Mouse (Mus musculus): ENCODE data around the gene Slc10a1. TPM values are rescaled to one million over a fixed set of nuclear protein-coding genes. Genes with fewer than 3 reads are reported as not detected.

Slc10a1 gene
- polyA plus RNA-seq, 1 experiment from 2014 or later = 0.66 TPM

- Histone ChIP-seq H3K9me3 (ENCODE audit: control insufficient read depth, low read length) (no peaks in the 10 kb centered on the region), H3K27ac (ENCODE audit: low read depth, low read length) (no peak overlapping the region), H3K4me2 (ENCODE audit: low read depth, low read length) (no peak overlapping the region), H3K27me3 (ENCODE audit: control insufficient read depth, insufficient read depth, low read length) (no peaks in the 10 kb centered on the region), H3K4me1 (ENCODE audit: control insufficient read depth, insufficient read depth, low read length) (no peaks in the 10 kb centered on the region), H3K4me3 (ENCODE audit: low read depth, low read length) (no peak overlapping the region), H3K9ac (replicated peaks; ENCODE audit: low read depth, low read length) (no peak overlapping the region), H3K36me3 (ENCODE audit: control insufficient read depth, insufficient read depth, low read length) (no peaks in the 10 kb centered on the region)
- WGBS = 90% methylated on average over 4 of the region's 4 CpGs
- no peak for ATAC-seq (ENCODE audit: low read depth)
These were observed 42.0 kb downstream of the Slc10a1 start for GRCm38 (mm10) chr12:80926550-80926949.

GRCm38 (mm10) chr12:80925919-80926318 lies 42.6 kb downstream of the Slc10a1 start:
- Histone ChIP-seq H3K36me3 (ENCODE audit: control insufficient read depth, insufficient read depth, low read length) (no peaks in the 10 kb centered on the region), H3K9me3 (ENCODE audit: control insufficient read depth, low read length) (no peaks in the 10 kb centered on the region), H3K4me3 (ENCODE audit: low read depth, low read length) (no peak overlapping the region), H3K9ac (replicated peaks; ENCODE audit: low read depth, low read length) (no peak overlapping the region), H3K4me2 (ENCODE audit: low read depth, low read length) (no peak overlapping the region), H3K27me3 (ENCODE audit: control insufficient read depth, insufficient read depth, low read length) (no peaks in the 10 kb centered on the region), H3K27ac (ENCODE audit: low read depth, low read length) (no peak overlapping the region), H3K4me1 (ENCODE audit: control insufficient read depth, insufficient read depth, low read length) (no peaks in the 10 kb centered on the region)
- WGBS = 46% methylated on average over 7 of the region's 7 CpGs
- ATAC-seq (ENCODE audit: low read depth) = no peak

GRCm38 (mm10) chr12:80924205-80924604 lies 44.3 kb downstream of the Slc10a1 start:
- H3K9me3 ChIP-seq (ENCODE audit: control insufficient read depth, low read length) = no peaks in the 10 kb centered on the region
- no peaks in the 10 kb centered on the region for H3K36me3 ChIP-seq (ENCODE audit: control insufficient read depth, insufficient read depth, low read length)
- no peaks in the 10 kb centered on the region for H3K27me3 ChIP-seq (ENCODE audit: control insufficient read depth, insufficient read depth, low read length)
- ATAC-seq (ENCODE audit: low read depth) = no peak
- no peak overlapping the region for H3K4me2 ChIP-seq (ENCODE audit: low read depth, low read length)
- no peak overlapping the region for H3K27ac ChIP-seq (ENCODE audit: low read depth, low read length)
- H3K9ac ChIP-seq (replicated peaks; ENCODE audit: low read depth, low read length) = no peak overlapping the region
- H3K4me1 ChIP-seq (ENCODE audit: control insufficient read depth, insufficient read depth, low read length) = no peaks in the 10 kb centered on the region
- WGBS = 75% methylated on average over 3 of the region's 3 CpGs
- H3K4me3 ChIP-seq (ENCODE audit: low read depth, low read length) = no peak overlapping the region

GRCm38 (mm10) chr12:80923602-80924001 lies 44.9 kb downstream of the Slc10a1 start:
- Histone ChIP-seq H3K9ac (replicated peaks; ENCODE audit: low read depth, low read length) (no peak overlapping the region), H3K4me3 (ENCODE audit: low read depth, low read length) (no peak overlapping the region), H3K9me3 (ENCODE audit: control insufficient read depth, low read length) (no peaks in the 10 kb centered on the region), H3K4me2 (ENCODE audit: low read depth, low read length) (no peak overlapping the region), H3K4me1 (ENCODE audit: control insufficient read depth, insufficient read depth, low read length) (no peaks in the 10 kb centered on the region), H3K36me3 (ENCODE audit: control insufficient read depth, insufficient read depth, low read length) (no peaks in the 10 kb centered on the region), H3K27me3 (ENCODE audit: control insufficient read depth, insufficient read depth, low read length) (no peaks in the 10 kb centered on the region), H3K27ac (ENCODE audit: low read depth, low read length) (no peak overlapping the region)
- no peak for ATAC-seq (ENCODE audit: low read depth)
- 66% methylated on average over 5 of the region's 5 CpGs for WGBS

- Histone ChIP-seq H3K4me2 (ENCODE audit: low read depth, low read length) (no peak overlapping the region), H3K9me3 (ENCODE audit: control insufficient read depth, low read length) (no peaks in the 10 kb centered on the region), H3K4me3 (ENCODE audit: low read depth, low read length) (no peak overlapping the region), H3K4me1 (ENCODE audit: control insufficient read depth, insufficient read depth, low read length) (no peaks in the 10 kb centered on the region), H3K27me3 (ENCODE audit: control insufficient read depth, insufficient read depth, low read length) (no peaks in the 10 kb centered on the region), H3K36me3 (ENCODE audit: control insufficient read depth, insufficient read depth, low read length) (no peaks in the 10 kb centered on the region), H3K27ac (ENCODE audit: low read depth, low read length) (no peak overlapping the region), H3K9ac (replicated peaks; ENCODE audit: low read depth, low read length) (no peak overlapping the region)
- whole genome bisulfite sequencing = 9% methylated on average over 7 of the region's 7 CpGs
- ATAC-seq (ENCODE audit: low read depth) = no peak
These were observed 45.6 kb downstream of the Slc10a1 start for GRCm38 (mm10) chr12:80922869-80923268.

GRCm38 (mm10) chr12:80921301-80921700 lies 47.2 kb downstream of the Slc10a1 start:
- Histone ChIP-seq H3K4me1 (ENCODE audit: control insufficient read depth, insufficient read depth, low read length) (no peaks in the 10 kb centered on the region), H3K4me3 (ENCODE audit: low read depth, low read length) (no peak overlapping the region), H3K4me2 (ENCODE audit: low read depth, low read length) (no peak overlapping the region), H3K36me3 (ENCODE audit: control insufficient read depth, insufficient read depth, low read length) (no peaks in the 10 kb centered on the region), H3K9ac (replicated peaks; ENCODE audit: low read depth, low read length) (no peak overlapping the region), H3K9me3 (ENCODE audit: control insufficient read depth, low read length) (no peaks in the 10 kb centered on the region), H3K27me3 (ENCODE audit: control insufficient read depth, insufficient read depth, low read length) (no peaks in the 10 kb centered on the region), H3K27ac (ENCODE audit: low read depth, low read length) (no peak overlapping the region)
- ATAC-seq (ENCODE audit: low read depth) = no peak
- WGBS = 97% methylated on average over 5 of the region's 5 CpGs

- WGBS = 67% methylated on average over 7 of the region's 7 CpGs
These were observed 50.7 kb downstream of the Slc10a1 start for GRCm38 (mm10) chr12:80917764-80918163.

GRCm38 (mm10) chr12:80909631-80910030 lies 58.9 kb downstream of the Slc10a1 start:
- Histone ChIP-seq H3K4me2 (ENCODE audit: low read depth, low read length) (no peak overlapping the region), H3K9me3 (ENCODE audit: control insufficient read depth, low read length) (no peaks in the 10 kb centered on the region), H3K36me3 (ENCODE audit: control insufficient read depth, insufficient read depth, low read length) (no peaks in the 10 kb centered on the region), H3K4me3 (ENCODE audit: low read depth, low read length) (no peak overlapping the region), H3K27ac (ENCODE audit: low read depth, low read length) (no peak overlapping the region), H3K4me1 (ENCODE audit: control insufficient read depth, insufficient read depth, low read length) (no peaks in the 10 kb centered on the region), H3K9ac (replicated peaks; ENCODE audit: low read depth, low read length) (no peak overlapping the region), H3K27me3 (ENCODE audit: control insufficient read depth, insufficient read depth, low read length) (no peaks in the 10 kb centered on the region)
- ATAC-seq (ENCODE audit: low read depth) = no peak
- WGBS = 89% methylated on average over 8 of the region's 8 CpGs

More at GRCm38 (mm10) chr12:80917764-80918163, 50.7 kb downstream of the Slc10a1 start:
- ATAC-seq (ENCODE audit: low read depth) = no peak
- Histone ChIP-seq H3K4me3 (ENCODE audit: low read depth, low read length) (no peak overlapping the region), H3K9me3 (ENCODE audit: control insufficient read depth, low read length) (no peaks in the 10 kb centered on the region), H3K9ac (replicated peaks; ENCODE audit: low read depth, low read length) (no peak overlapping the region), H3K36me3 (ENCODE audit: control insufficient read depth, insufficient read depth, low read length) (no peaks in the 10 kb centered on the region), H3K27ac (ENCODE audit: low read depth, low read length) (no peak overlapping the region), H3K27me3 (ENCODE audit: control insufficient read depth, insufficient read depth, low read length) (no peaks in the 10 kb centered on the region), H3K4me2 (ENCODE audit: low read depth, low read length) (no peak overlapping the region), H3K4me1 (ENCODE audit: control insufficient read depth, insufficient read depth, low read length) (no peaks in the 10 kb centered on the region)

All from neural tube, embryonic 14.5 days (tissue).